ENCODE assay signal across 26 mouse cellular contexts in the genomic region with DNA sequence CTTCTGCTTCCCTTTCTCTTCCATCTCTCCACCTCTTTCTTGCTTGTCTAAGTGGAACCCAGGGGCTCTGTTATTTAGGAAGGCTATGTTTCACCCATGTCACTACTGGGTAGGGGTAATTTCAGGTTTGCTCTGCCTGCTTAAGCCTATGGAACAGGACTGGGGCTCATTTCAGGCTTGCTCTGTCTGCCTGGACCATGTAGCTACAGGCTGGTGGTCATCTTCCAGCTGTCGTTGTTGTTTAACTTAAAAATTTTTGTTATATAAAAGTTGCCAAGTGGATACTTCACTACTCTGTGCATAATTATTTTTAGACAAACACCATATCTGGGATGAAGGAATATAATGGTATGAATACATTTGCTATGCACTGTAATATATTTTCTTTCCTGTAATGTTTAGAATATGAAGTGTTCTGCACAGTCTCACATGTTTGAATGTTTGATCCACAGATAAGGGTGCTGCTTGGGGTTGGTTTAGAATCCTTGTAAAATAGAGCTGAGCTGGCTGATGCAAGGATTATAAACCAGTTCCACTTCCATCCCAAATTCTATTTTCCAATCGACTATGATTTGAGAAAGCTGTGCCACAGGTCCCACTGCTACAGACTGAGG.
DNase-seq lines count a peak whose midpoint lies in the region; ATAC-seq and TF ChIP-seq lines count a peak whose summit lies in the region.
"Had no signal": no experiment of that assay in that cellular context is flagged by ENCODE, and none has a peak within 500 bp of the region (broad histone marks: within the 10 kb centered on the region; RNA-seq: fewer than 3 reads in every experiment).

No protein-coding gene starts in this region.

- TF ChIP-seq CTCF in intestine, postnatal 0 days (IDR thresholded peaks at IDR 0.05; ENCODE audit: low read depth), result no peak
- no peak for TF ChIP-seq CTCF in lung, postnatal 0 days (IDR thresholded peaks at IDR 0.05)
- no peak for TF ChIP-seq CTCF in stomach, postnatal 0 days (IDR thresholded peaks at IDR 0.05; ENCODE audit: low read depth)

- H3K36me3 ChIP-seq in intestine, embryonic 14.5 days (ENCODE audit: control insufficient read depth, insufficient read depth, low read length), result no peaks in the 10 kb centered on the region
- no peaks in the 10 kb centered on the region for H3K36me3 ChIP-seq in intestine, postnatal 0 days (ENCODE audit: control insufficient read depth, insufficient read depth)
- H3K36me3 ChIP-seq in lung, embryonic 16.5 days (ENCODE audit: control insufficient read depth, insufficient read depth, low read length), result no peaks in the 10 kb centered on the region
- no peaks in the 10 kb centered on the region for H3K36me3 ChIP-seq in lung, postnatal 0 days (ENCODE audit: insufficient read depth, low read length)
- no peaks in the 10 kb centered on the region for H3K36me3 ChIP-seq in stomach, embryonic 14.5 days (ENCODE audit: control insufficient read depth, insufficient read depth, low read length)
- no peaks in the 10 kb centered on the region for H3K36me3 ChIP-seq in stomach, postnatal 0 days (ENCODE audit: control insufficient read depth, insufficient read depth, low read length)
- H3K36me3 ChIP-seq: forebrain, embryonic 10.5 days; heart, embryonic 12.5 days; heart, embryonic 15.5 days; hindbrain, embryonic 10.5 days; hindbrain, embryonic 13.5 days had no signal

- no peak overlapping the region for H3K4me2 ChIP-seq in intestine, embryonic 14.5 days (ENCODE audit: low read length)
- no peak overlapping the region for H3K4me2 ChIP-seq in intestine, postnatal 0 days (replicated peaks; ENCODE audit: low read depth)
- no peak overlapping the region for H3K4me2 ChIP-seq in lung, embryonic 16.5 days (ENCODE audit: low read depth, low read length)
- no peak overlapping the region for H3K4me2 ChIP-seq in lung, postnatal 0 days (replicated peaks; ENCODE audit: low read depth, low read length)
- H3K4me2 ChIP-seq in stomach, embryonic 14.5 days (replicated peaks; ENCODE audit: low read depth, low read length), result no peak overlapping the region
- H3K4me2 ChIP-seq in stomach, postnatal 0 days (replicated peaks; ENCODE audit: low read depth), result no peak overlapping the region
- H3K4me2 ChIP-seq: forebrain, embryonic 13.5 days; heart, embryonic 12.5 days; heart, embryonic 15.5 days; hindbrain, embryonic 13.5 days had no signal

- peak overlapping the region; percentile 40; the same call in 1 of the 2 replicates for H3K27ac ChIP-seq in intestine, embryonic 14.5 days (ENCODE audit: low read depth)
- H3K27ac ChIP-seq in intestine, postnatal 0 days (ENCODE audit: low read depth, low read length), result no peak overlapping the region
- H3K27ac ChIP-seq in lung, embryonic 16.5 days (ENCODE audit: low read length), result no peak overlapping the region
- H3K27ac ChIP-seq in lung, postnatal 0 days (ENCODE audit: low read length), result no peak overlapping the region
- H3K27ac ChIP-seq in stomach, embryonic 14.5 days (ENCODE audit: low read length), result peak overlapping the region; percentile 71; the same call in 1 of the 2 replicates
- H3K27ac ChIP-seq in stomach, postnatal 0 days (replicated peaks), result no peak overlapping the region; the same call in 1 of the 2 replicates
- H3K27ac ChIP-seq: forebrain, embryonic 10.5 days; forebrain, embryonic 13.5 days; heart, embryonic 15.5 days; hindbrain, embryonic 10.5 days; hindbrain, embryonic 13.5 days had no signal

- H3K4me1 ChIP-seq in intestine, embryonic 14.5 days (replicated peaks; ENCODE audit: control insufficient read depth, insufficient read depth, low read length), result no peaks in the 10 kb centered on the region
- H3K4me1 ChIP-seq in intestine, postnatal 0 days (replicated peaks; ENCODE audit: control insufficient read depth, insufficient read depth, low read length), result no peaks in the 10 kb centered on the region
- H3K4me1 ChIP-seq in lung, embryonic 16.5 days (replicated peaks; ENCODE audit: control insufficient read depth, insufficient read depth, low read length), result no peaks in the 10 kb centered on the region
- no peaks in the 10 kb centered on the region for H3K4me1 ChIP-seq in lung, postnatal 0 days (ENCODE audit: insufficient read depth, low read depth, low read length)
- no peaks in the 10 kb centered on the region for H3K4me1 ChIP-seq in stomach, embryonic 14.5 days (ENCODE audit: control insufficient read depth, insufficient read depth, low read length)
- no peaks in the 10 kb centered on the region for H3K4me1 ChIP-seq in stomach, postnatal 0 days (replicated peaks; ENCODE audit: control insufficient read depth, insufficient read depth)
- H3K4me1 ChIP-seq: heart, embryonic 12.5 days; heart, embryonic 15.5 days; hindbrain, embryonic 10.5 days; hindbrain, embryonic 13.5 days had no signal

- no peak overlapping the region for H3K9ac ChIP-seq in intestine, embryonic 14.5 days (ENCODE audit: low read length)
- H3K9ac ChIP-seq in intestine, postnatal 0 days (ENCODE audit: low read depth, low read length), result no peak overlapping the region
- no peak overlapping the region for H3K9ac ChIP-seq in lung, embryonic 16.5 days (ENCODE audit: low read length)
- H3K9ac ChIP-seq in lung, postnatal 0 days (replicated peaks; ENCODE audit: low read depth), result no peak overlapping the region
- no peak overlapping the region for H3K9ac ChIP-seq in stomach, embryonic 14.5 days (replicated peaks; ENCODE audit: low read depth, low read length)
- no peak overlapping the region for H3K9ac ChIP-seq in stomach, postnatal 0 days (ENCODE audit: low read length)
- H3K9ac ChIP-seq: forebrain, embryonic 13.5 days; heart, embryonic 12.5 days; heart, embryonic 15.5 days; hindbrain, embryonic 13.5 days had no signal

- H3K9me3 ChIP-seq in intestine, embryonic 14.5 days (ENCODE audit: control insufficient read depth, low read length), result no peaks in the 10 kb centered on the region
- H3K9me3 ChIP-seq in intestine, postnatal 0 days (ENCODE audit: control insufficient read depth), result no peaks in the 10 kb centered on the region
- no peaks in the 10 kb centered on the region for H3K9me3 ChIP-seq in lung, embryonic 16.5 days (ENCODE audit: control insufficient read depth, low read length)
- no peaks in the 10 kb centered on the region for H3K9me3 ChIP-seq in lung, postnatal 0 days (ENCODE audit: low read length)
- H3K9me3 ChIP-seq in stomach, embryonic 14.5 days (ENCODE audit: control insufficient read depth, low read depth, low read length), result no peaks in the 10 kb centered on the region
- no peaks in the 10 kb centered on the region for H3K9me3 ChIP-seq in stomach, postnatal 0 days (ENCODE audit: control insufficient read depth, low read length)
- H3K9me3 ChIP-seq: forebrain, embryonic 10.5 days; forebrain, embryonic 13.5 days; heart, embryonic 12.5 days; heart, embryonic 15.5 days; hindbrain, embryonic 10.5 days; hindbrain, embryonic 13.5 days had no signal

- peak; percentile 72 for ATAC-seq in intestine, embryonic 14.5 days (replicated peaks; ENCODE audit: low FRiP score, low TSS enrichment, low read depth)
- ATAC-seq in intestine, postnatal 0 days, result no peak
- ATAC-seq in lung, embryonic 16.5 days (ENCODE audit: low read depth), result peak; percentile 65
- ATAC-seq in lung, postnatal 0 days, result no peak
- peak; percentile 88; the same call in 1 of the 2 replicates for ATAC-seq in stomach, embryonic 14.5 days (ENCODE audit: insufficient number of reproducible peaks, insufficient read depth, low FRiP score, low read depth)
- ATAC-seq in stomach, postnatal 0 days (ENCODE audit: low FRiP score, low TSS enrichment), result peak; percentile 21; the same call in 1 of the 2 replicates
- ATAC-seq: activated CD4-positive, CD25-positive, alpha-beta regulatory T cell, adult 4 months; forebrain, embryonic 13.5 days; forebrain, embryonic 16.5 days had no signal

- no peaks in the 10 kb centered on the region for H3K27me3 ChIP-seq in intestine, embryonic 14.5 days (replicated peaks; ENCODE audit: control insufficient read depth, insufficient read depth, low read length)
- H3K27me3 ChIP-seq in intestine, postnatal 0 days (replicated peaks; ENCODE audit: control insufficient read depth, insufficient read depth, low read length), result no peaks in the 10 kb centered on the region
- H3K27me3 ChIP-seq in lung, embryonic 16.5 days (ENCODE audit: control insufficient read depth, insufficient read depth, low read depth, low read length), result no peaks in the 10 kb centered on the region
- H3K27me3 ChIP-seq in lung, postnatal 0 days (replicated peaks; ENCODE audit: insufficient read depth, low read length), result no peaks in the 10 kb centered on the region
- no peaks in the 10 kb centered on the region for H3K27me3 ChIP-seq in stomach, embryonic 14.5 days (ENCODE audit: control insufficient read depth, insufficient read depth, low read length)
- H3K27me3 ChIP-seq in stomach, postnatal 0 days (ENCODE audit: control insufficient read depth, insufficient read depth, low read length), result no peaks in the 10 kb centered on the region
- H3K27me3 ChIP-seq: forebrain, embryonic 13.5 days; heart, embryonic 12.5 days; heart, embryonic 15.5 days; hindbrain, embryonic 13.5 days had no signal

- WGBS in intestine, embryonic 14.5 days, result 36% methylated on average over 2 of the region's 2 CpGs
- WGBS in intestine, postnatal 0 days, result 53% methylated on average over 2 of the region's 2 CpGs
- 55% methylated on average over 2 of the region's 2 CpGs for WGBS in lung, embryonic 16.5 days
- WGBS in lung, postnatal 0 days, result 60% methylated on average over 2 of the region's 2 CpGs
- WGBS in stomach, embryonic 14.5 days, result 39% methylated on average over 2 of the region's 2 CpGs
- WGBS in stomach, postnatal 0 days, result 38% methylated on average over 2 of the region's 2 CpGs

- no peak overlapping the region for H3K4me3 ChIP-seq in intestine, embryonic 14.5 days (ENCODE audit: low read depth, low read length)
- H3K4me3 ChIP-seq in intestine, postnatal 0 days (ENCODE audit: low read depth, low read length), result no peak overlapping the region
- H3K4me3 ChIP-seq in lung, embryonic 16.5 days (ENCODE audit: low read length), result no peak overlapping the region
- no peak overlapping the region for H3K4me3 ChIP-seq in lung, postnatal 0 days (ENCODE audit: low read depth, low read length)
- no peak overlapping the region for H3K4me3 ChIP-seq in stomach, embryonic 14.5 days (ENCODE audit: low read depth, low read length)
- H3K4me3 ChIP-seq in stomach, postnatal 0 days (ENCODE audit: low read depth, low read length), result no peak overlapping the region
- H3K4me3 ChIP-seq: forebrain, embryonic 10.5 days; forebrain, embryonic 13.5 days; heart, embryonic 12.5 days; heart, embryonic 15.5 days; hindbrain, embryonic 10.5 days; hindbrain, embryonic 13.5 days had no signal

- peak; percentile 52 for DNase-seq in intestine, embryonic 14.5 days (ENCODE audit: low spot score)
- DNase-seq in lung, postnatal 0 days (ENCODE audit: low spot score), result no peak
- DNase-seq in stomach, postnatal 0 days (ENCODE audit: low spot score), result no peak
- no peak for DNase-seq in heart, adult 9 months (ENCODE audit: low spot score in 2 of 2)
- no peak for DNase-seq in right cerebral cortex, postnatal 36 days (ENCODE audit: low spot score in 2 of 2)
- DNase-seq: adrenal gland, adult 8-10 months; adrenal gland, postnatal 25 days; cerebellum, adult 11-12 months; cerebellum, adult 8-10 months; cerebellum, postnatal 14 days; gastrocnemius, postnatal 10 days; gastrocnemius, postnatal 36 days; heart, adult 11 months; heart, postnatal 10 days; heart, postnatal 36 days had no signal

- TF ChIP-seq EP300 in lung, postnatal 0 days (IDR thresholded peaks at IDR 0.05), result no peak
- TF ChIP-seq EP300 in stomach, postnatal 0 days (optimal IDR thresholded peaks at IDR 0.05), result no peak

Comparison
In these comparisons a context has a peak if more than half of its experiments do, and no peak if none do; other contexts are left out.
1. ATAC-seq: peak in intestine, embryonic 14.5 days (single experiment), lung, embryonic 16.5 days (single experiment), stomach, embryonic 14.5 days (single experiment) and stomach, postnatal 0 days (single experiment); none in intestine, postnatal 0 days (single experiment) and lung, postnatal 0 days (single experiment).
2. H3K27ac ChIP-seq: peak in intestine, embryonic 14.5 days (single experiment) and stomach, embryonic 14.5 days (single experiment); none in intestine, postnatal 0 days (single experiment), lung, embryonic 16.5 days (single experiment), lung, postnatal 0 days (single experiment) and stomach, postnatal 0 days (single experiment).